Mouse (Mus musculus) skeletal muscle tissue, adult 2 months (tissue): ENCODE data around the gene Gm21887.
"Not testable (repeated sequence)": the region's sequence is repeated elsewhere in the genome, so short reads cannot be mapped to it uniquely, and the experiment has no call there.

Source experiments
- DNase-seq: peaks from one replicate; pipeline ENCODE4 v3.0.0-alpha.2; 2012; ENCODE audit warnings: low read depth, low spot score

Gm21887 gene

DNA sequence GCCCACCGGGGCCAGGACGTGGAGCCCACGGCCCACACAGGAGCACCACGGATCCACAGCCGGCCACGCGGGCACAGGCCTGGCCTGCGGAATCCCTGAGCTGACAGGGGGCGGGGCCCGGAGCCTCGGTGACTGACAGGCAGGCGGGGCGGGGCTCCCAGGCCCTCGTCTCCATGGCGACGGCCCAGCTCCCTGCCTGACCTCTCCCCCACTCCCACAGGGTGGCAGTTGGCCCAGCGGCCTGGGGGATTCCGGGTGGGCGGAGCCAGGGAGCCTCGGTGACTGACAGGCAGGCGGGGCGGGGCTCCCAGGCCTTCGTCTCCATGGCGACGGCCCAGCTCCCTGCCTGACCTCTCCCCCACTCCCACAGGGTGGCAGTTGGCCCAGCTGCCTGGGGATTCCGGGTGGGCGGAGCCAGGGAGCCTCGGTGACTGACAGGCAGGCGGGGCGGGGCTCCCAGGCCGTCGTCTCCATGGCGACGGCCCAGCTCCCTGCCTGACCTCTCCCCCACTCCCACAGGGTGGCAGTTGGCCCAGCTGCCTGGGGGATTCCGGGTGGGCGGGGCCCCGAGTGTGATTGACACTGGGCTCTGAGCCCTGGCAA lies 11.5 kb upstream of the Gm21887 start:
- DNase-seq = peak; percentile 98

DNA sequence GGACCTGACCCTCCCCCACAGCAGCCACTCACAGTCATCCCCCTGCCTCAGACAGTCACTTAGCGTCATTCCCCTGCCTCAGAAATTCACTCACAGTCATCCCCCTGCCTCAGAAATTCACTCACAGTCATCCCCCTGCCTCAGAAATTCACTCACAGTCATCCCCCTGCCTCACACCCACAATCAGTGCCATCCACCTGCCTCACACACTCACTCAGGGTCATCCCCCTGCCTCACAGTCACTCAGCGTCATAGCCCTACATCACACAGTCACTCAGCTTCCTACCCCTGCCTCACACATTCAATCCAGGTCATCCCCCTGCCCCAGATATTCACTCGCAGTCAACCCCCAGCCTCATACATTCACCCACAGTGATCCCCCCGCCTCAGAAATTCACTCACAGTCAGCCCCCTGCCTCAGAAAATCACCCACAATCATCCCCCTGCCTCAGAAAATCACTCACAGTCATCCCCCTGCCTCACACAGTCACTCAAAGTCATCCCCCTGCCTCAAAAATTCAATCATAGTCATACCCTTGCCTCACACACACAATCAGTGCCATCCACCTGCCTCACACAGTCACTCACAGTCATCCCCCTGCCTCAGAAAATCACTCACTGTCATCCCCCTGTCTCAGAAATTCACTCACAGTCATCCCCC lies 10.8 kb upstream of the Gm21887 start:
- not testable (repeated sequence) for DNase-seq

DNA sequence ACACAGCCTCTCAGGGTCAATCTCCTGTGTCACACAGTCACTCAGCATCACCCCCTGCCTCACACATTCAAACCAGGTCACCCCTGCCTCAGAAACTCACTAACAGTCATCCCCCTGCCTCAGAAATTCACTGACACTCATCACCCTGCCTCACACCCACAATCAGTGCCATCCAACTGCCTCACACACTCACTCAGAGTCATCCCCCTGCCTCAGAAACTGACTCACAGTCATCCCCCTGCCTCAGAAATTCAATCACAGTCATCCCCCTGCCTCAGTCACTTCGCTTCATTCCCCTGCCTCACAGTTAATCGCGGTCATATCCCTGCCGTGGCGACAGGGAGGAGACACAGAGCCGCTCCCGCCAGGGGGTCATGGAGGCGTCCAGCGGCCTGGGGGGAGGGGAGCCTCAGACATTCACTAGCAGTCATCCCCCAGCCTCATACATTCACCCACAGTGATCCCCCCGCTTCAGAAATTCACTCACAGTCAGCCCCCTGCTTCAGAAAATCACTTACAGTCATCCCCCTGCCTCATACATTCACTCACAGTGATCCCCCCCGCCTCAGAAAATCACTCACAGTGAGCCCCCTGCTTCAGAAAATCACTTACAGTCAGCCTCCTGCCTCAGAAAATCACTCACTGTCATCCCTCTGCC lies 10.1 kb upstream of the Gm21887 start:
- DNase-seq = not testable (repeated sequence)

DNA sequence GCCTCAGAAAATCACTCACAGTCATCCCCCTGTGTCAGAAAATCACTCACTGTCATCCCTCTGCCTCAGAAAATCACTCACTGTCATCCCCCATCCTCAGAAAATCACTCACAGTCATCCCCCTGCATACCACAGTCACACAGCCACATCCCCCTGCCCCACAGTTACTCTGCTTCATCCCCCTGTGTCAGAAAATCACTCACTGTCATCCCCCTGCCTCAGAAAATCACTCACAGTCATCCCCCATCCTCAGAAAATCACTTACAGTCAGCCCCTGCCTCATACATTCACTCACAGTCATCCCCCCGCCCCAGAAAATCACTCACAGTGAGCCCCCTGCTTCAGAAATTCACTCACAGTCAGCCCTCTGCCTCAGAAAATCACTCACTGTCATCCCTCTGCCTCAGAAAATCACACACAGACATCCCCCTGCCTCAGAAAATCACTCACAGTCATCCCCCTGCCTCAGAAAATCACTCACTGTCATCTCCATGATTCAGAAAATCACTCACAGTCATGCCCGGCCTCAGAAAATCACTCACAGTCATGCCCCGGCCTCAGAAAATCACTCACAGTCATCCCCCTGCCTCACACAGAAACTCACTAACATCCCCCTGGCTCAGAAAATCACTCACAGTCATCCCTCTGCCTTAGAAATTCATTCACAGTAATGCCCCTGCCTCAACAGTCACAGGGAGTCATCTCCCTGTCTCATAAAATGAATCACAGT lies 9.4 kb upstream of the Gm21887 start:
- DNase-seq = not testable (repeated sequence)

DNA sequence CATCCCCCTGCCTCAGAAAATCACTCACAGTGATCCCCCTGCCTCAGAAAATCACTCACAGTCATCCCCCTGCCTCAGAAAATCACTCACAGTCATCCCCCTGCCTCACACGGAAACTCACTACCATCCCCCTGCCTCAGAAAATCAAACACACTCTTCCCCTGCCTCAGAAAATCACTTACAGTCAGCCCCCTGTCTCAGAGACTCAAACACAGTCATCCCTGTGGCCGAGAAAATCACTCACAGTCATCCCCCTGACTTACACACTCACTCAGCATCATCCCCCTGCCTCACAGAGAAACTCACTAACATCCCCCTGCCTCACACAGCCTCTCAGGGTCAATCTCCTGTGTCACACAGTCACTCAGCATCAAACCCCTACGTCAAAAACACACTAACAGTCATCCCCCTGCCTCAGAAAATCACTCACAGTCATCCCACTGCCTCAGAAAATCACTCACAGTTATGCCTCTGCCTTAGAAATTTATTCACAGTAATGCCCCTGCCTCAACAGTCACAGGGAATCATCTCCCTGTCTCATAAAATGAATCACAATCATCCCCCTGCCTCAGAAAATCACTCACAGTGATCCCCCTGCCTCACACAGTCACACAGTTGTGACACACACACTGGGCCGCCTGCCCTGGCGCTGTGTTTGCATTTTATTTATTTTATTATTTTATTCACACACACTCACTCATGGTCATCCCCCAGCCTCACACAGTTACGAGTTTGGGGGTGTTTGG lies 8.6 kb upstream of the Gm21887 start:
- DNase-seq = not testable (repeated sequence)

DNA sequence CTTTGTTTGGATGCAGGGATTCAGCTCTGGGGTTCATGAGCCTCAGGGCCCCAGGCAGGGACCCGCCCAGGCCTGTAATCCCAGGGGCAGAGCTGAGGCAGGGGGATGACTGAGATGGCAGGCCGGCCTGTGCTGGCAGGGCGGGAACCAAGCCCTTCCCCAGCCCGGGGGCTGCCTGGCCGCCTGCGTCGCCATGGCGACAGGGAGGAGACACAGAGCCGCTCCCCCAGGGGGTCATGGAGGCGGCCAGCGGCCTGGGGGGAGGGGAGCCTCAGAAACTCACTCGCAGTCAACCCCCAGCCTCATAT lies 8.1 kb upstream of the Gm21887 start:
- not testable (repeated sequence) for DNase-seq

DNA sequence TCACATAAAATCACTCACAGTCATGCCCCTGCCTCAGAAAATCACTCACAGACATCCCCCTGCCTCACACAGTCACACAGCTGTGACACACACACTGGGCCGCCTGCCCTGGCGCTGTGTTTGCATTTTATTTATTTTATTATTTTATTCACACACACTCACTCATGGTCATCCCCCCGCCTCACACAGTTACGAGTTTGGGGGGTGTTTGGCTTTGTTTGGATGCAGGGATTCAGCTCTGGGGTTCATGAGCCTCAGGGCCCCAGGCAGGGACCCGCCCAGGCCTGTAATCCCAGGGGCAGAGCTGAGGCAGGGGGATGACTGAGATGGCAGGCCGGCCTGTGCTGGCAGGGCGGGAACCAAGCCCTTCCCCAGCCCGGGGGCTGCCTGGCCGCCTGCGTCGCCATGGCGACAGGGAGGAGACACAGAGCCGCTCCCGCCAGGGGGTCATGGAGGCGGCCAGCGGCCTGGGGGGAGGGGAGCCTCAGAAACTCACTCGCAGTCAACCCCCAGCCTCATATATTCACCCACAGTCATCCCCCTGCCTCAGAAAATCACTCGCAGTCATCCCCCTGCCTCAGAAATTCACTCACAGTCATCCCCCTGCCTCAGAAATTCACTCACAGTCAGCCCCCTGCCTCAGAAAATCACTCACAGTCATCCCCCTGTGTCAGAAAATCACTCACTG lies 6.8 kb upstream of the Gm21887 start:
- not testable (repeated sequence) for DNase-seq

DNA sequence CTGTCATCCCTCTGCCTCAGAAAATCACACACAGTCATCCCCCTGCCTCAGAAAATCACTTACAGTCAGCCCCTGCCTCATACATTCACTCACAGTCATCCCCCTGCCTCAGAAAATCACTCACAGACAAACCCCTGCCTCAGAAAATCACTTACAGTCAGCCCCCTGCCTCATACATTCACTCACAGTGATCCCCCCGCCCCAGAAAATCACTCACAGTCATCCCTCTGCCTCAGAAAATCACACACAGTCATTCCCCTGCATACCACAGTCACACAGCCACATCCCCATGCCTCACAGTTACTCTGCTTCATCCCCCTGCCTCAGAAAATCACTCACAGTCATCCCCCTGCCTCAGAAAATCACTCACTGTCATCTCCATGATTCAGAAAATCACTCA lies 5.9 kb upstream of the Gm21887 start:
- DNase-seq = not testable (repeated sequence)

DNA sequence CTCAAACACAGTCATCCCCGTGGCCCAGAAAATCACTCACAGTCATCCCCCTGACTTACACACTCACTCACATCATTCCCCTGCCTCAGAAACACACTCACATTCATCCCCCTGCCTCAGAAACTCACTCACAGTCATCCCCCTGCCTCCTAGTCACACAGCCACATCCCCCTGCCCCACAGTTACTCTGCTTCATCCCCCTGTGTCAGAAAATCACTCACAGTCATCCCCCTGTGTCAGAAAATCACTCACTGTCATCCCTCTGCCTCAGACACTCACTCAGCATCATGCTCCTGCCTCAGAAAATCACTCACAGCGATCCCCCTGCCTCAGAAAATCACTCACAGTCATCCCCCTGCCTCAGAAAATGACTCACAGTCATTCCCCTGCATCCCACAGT lies 5.2 kb upstream of the Gm21887 start:
- not testable (repeated sequence) for DNase-seq

DNA sequence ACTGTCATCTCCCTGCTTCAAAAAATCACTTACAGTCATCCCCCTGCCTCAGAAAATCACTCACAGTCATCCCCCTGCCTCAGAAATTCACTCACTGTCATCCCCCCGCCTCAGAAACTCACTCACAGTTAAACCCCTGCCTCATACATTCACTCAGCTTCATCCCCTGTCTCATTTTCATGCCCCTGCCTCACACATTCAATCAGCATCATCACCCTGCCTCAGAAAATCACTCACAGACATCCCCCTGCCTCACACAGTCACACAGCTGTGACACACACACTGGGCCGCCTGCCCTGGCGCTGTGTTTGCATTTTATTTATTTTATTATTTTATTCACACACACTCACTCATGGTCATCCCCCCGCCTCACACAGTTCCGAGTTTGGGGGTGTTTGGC lies 4.7 kb upstream of the Gm21887 start:
- DNase-seq = not testable (repeated sequence)

DNA sequence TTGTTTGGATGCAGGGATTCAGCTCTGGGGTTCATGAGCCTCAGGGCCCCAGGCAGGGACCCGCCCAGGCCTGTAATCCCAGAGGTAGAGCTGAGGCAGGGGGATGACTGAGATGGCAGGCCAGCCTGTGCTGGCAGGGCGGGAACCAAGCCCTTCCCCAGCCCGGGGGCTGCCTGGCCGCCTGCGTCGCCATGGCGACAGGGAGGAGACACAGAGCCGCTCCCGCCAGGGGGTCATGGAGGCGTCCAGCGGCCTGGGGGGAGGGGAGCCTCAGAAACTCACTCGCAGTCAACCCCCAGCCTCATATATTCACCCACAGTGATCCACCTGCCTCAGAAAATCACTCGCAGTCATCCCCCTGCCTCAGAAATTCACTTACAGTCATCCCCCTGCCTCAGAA lies 4.3 kb upstream of the Gm21887 start:
- DNase-seq = not testable (repeated sequence)

DNA sequence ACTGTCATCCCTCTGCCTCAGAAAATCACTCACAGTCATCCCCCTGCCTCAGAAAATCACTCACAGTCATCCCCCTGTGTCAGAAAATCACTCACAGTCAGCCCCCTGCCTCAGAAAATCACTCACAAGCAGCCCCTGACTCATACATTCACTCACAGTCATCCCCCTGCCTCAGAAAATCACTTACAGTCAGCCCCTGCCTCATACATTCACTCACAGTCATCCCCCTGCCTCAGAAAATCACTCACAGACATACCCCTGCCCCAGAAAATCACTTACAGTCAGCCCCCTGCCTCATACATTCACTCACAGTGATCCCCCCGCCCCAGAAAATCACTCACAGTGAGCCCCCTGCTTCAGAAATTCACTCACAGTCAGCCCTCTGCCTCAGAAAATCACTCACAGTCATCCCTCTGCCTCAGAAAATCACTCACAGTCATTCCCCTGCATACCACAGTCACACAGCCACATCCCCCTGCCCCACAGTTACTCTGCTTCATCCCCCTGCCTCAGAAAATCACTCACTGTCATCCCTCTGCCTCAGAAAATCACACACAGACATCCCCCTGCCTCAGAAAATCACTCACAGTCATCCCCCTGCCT lies 3.7 kb upstream of the Gm21887 start:
- DNase-seq = not testable (repeated sequence)

DNA sequence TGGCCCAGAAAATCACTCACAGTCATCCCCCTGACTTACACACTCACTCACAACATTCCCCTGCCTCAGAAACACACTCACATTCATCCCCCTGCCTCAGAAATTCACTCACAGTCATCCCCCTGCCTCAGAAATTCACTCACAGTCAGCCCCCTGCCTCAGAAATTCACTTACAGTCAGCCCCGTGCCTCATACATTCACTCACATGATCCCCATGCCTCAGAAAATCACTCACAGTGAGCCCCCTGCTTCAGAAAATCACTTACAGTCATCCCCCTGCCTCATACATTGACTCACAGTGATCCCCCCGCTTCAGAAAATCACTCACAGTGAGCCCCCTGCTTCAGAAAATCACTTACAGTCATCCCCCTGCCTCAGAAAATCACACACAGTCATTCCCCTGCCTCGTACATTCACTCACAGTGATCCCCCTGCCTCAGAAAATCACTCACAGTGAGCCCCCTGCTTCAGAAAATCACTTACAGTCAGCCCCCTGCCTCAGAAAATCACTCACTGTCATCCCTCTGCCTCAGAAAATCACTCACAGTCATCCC lies 2.7 kb upstream of the Gm21887 start:
- not testable (repeated sequence) for DNase-seq

DNA sequence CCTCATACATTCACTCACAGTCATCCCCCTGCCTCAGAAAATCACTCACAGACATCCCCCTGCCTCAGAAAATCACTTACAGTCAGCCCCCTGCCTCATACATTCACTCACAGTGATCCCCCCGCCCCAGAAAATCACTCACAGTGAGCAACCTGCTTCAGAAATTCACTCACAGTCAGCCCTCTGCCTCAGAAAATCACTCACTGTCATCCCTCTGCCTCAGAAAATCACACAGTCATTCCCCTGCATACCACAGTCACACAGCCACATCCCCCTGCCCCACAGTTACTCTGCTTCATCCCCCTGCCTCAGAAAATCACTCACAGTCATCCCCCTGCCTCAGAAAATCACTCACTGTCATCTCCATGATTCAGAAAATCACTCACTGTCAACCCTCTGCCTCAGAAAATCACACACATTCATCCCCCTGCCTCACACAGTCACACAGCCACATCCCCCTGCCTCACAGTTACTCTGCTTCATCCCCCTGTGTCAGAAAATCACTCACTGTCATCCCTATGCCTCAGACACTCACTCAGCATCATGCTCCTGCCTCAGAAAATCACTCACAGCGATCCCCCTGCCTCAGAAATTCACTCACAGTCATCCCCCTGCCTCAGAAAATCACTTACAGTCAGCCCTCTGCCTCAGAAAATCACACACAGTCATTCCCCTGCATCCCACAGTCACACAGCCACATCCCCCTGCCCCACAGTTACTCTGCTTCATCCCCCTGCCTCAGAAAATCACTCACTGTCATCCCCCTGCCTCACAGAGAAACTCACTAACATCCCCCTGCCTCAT lies 1.9 kb upstream of the Gm21887 start:
- DNase-seq = not testable (repeated sequence)

DNA sequence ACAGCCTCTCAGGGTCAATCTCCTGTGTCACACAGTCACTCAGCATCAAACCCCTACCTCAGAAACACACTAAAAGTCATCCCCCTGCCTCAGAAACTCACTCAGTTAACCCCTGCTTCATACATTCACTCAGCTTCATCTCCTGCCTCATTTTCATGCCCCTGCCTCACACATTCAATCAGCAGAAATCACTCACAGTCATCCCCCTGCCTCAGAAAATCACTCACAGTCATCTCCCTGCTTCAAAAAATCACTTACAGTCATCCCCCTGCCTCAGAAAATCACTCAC lies 1.3 kb upstream of the Gm21887 start:
- DNase-seq = not testable (repeated sequence)

DNA sequence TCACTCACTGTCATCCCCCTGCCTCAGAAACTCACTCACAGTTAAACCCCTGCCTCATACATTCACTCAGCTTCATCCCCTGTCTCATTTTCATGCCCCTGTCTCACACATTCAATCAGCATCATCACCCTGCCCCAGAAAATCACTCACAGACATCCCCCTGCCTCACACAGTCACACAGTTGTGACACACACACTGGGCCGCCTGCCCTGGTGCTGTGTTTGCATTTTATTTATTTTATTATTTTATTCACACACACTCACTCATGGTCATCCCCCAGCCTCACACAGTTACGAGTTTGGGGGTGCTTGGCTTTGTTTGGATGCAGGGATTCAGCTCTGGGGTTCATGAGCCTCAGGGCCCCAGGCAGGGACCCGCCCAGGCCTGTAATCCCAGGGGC lies 875 bp upstream of the Gm21887 start:
- DNase-seq = not testable (repeated sequence)

DNA sequence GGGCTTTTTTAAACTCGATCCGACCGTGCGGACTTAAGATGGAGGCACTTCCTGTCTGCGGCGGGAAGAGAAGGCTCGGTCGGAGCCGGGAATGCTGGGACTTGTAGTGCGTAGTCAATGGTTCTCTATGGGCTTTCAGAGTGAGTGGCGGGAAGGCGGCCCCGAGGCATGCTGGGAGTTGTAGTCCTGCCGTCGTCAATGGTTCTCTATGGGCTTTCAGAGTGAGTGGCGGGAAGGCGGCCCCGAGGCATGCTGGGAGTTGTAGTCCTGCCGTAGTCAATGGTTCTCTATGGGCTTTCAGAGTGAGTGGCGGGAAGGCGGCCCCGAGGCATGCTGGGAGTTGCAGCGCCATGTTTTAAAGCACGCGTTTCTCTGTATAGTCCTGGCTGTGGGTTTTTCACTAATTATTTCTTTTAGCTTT lies 352 bp downstream of the Gm21887 start:
- DNase-seq = peak; percentile 99

DNA sequence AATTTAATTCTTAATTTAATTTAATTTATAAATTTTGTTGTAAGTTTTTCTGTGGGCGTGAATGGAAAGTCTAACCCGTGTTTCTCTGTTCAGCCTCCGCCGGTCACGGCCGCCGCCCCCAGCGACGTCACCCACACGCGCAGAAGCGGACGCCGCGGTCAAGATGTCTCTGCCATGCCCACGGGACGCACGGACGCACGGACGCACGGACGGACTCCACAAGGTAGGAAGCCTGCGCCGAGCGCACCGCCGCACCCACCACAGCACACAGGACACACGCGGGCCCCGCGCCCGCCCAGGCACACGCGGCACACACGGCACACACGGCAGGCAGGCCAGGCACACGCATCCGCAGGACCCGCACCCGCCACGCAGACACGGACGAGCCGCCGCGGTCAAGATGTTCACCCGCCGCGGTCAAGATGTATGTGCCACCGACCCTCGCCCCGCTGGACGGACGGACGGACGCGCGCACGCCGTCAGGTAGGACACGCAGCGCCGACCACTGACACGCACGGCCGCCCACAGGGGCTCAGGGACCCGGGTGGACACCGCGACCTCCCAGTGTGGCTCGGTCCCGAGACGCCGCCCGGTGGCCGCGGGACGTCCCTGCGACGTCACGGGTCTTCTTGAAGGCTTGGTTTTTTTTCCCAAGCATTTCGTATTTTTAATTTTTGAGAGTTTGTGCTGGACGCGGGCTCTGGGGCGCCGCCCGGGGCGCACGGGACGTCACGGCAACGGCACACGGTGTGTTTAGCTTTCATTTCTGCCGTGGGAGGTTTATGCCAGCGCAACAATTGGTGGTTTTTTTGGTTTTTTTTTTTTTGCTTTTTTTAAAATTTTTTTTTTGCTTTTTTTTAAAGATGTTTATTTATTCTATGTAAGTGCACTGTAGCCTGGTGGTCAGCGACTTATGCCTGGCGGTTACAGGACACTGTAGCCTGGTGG lies 1.4 kb downstream of the Gm21887 start:
- not testable (repeated sequence) for DNase-seq

DNA sequence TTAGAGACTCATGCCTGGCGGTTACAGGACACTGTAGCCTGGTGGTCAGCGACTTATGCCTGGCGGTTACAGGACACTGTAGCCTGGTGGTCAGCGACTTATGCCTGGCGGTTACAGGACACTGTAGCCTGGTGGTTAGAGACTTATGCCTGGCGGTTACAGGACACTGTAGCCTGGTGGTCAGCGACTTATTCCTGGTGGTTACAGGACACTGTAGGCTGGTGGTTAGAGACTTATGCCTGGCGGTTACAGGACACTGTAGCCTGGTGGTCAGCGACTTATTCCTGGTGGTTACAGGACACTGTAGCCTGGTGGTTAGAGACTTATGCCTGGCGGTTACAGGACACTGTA lies 2.0 kb downstream of the Gm21887 start:
- DNase-seq = not testable (repeated sequence)
